Mouse (Mus musculus): ENCODE data around the gene Rbl1. TPM values are rescaled to one million over a fixed set of nuclear protein-coding genes. Genes with fewer than 3 reads are reported as not detected.

Gene Rbl1
- polyA plus RNA-seq, 1 experiment from 2014 or later, result 20.7 TPM

- Histone ChIP-seq H3K9ac (no peak overlapping the region), H3K27me3 (replicated peaks) (no peaks in the 10 kb centered on the region), H3K4me2 (no peak overlapping the region), H3K36me3 (peaks cover 13% of the 10 kb centered on the region), H3K4me3 (no peak overlapping the region), H3K4me1 (replicated peaks) (no peaks in the 10 kb centered on the region), H3K9me3 (replicated peaks) (no peaks in the 10 kb centered on the region), H3K27ac (ENCODE audit: poor library complexity, severe bottlenecking) (no peak overlapping the region)
- ATAC-seq (ENCODE audit: insufficient number of reproducible peaks, low FRiP score), result no peak
- WGBS, result 73% methylated on average over 4 of the region's 4 CpGs
These were observed 62.4 kb downstream of the Rbl1 start for GRCm38 (mm10) chr2:157141962-157142361.

DNA sequence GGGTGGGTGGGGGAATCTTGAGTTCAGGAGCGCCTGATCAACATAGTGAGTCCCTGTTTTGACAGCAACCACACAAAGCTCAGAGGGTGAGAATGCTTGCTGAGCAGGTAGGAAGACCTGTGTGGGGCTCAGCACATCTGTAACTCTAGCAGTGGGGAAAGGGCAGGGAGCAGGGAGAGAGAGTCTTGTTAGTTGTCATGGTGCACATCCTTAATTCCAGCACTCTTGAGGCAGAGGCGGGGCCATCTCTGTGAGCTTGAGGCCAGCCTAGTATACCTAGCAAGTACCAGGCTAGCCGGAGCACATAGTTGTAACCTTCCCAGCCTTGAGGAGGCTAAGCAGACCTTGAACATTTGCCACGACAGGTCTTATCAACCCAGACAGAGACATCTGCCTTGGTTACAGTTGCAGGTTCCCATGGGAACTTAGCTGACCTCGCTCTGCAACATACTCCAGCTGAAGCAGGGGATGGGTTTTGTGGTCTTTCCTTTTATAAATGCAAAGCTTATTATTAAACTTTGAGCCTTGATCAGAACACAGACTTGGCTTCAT, 65.0 kb downstream of the Rbl1 start:
- Histone ChIP-seq H3K4me1 (replicated peaks) (no peaks in the 10 kb centered on the region), H3K36me3 (peaks cover 5% of the 10 kb centered on the region; the same call in 1 of the 2 replicates), H3K9ac (no peak overlapping the region), H3K9me3 (replicated peaks) (no peaks in the 10 kb centered on the region), H3K4me2 (no peak overlapping the region), H3K27ac (ENCODE audit: poor library complexity, severe bottlenecking) (no peak overlapping the region), H3K27me3 (replicated peaks) (no peaks in the 10 kb centered on the region), H3K4me3 (no peak overlapping the region)
- ATAC-seq (ENCODE audit: insufficient number of reproducible peaks, low FRiP score), result no peak
- WGBS, result 74% methylated on average over 5 of the region's 5 CpGs

- H3K36me3 ChIP-seq, result peaks cover under 1% of the 10 kb centered on the region; the same call in 1 of the 2 replicates
- WGBS, result 74% methylated on average over 5 of the region's 5 CpGs
- no peak overlapping the region for H3K27ac ChIP-seq (ENCODE audit: poor library complexity, severe bottlenecking)
- H3K4me1 ChIP-seq (replicated peaks), result 0 out of 2 replicates have a peak, but pooled peaks cover under 1% of the 10 kb centered on the region
- H3K27me3 ChIP-seq (replicated peaks), result no peaks in the 10 kb centered on the region
- H3K9me3 ChIP-seq (replicated peaks), result no peaks in the 10 kb centered on the region
- no peak for ATAC-seq (ENCODE audit: insufficient number of reproducible peaks, low FRiP score)
- no peak overlapping the region for H3K9ac ChIP-seq
- H3K4me3 ChIP-seq, result no peak overlapping the region
- no peak overlapping the region for H3K4me2 ChIP-seq
These were observed 65.5 kb downstream of the Rbl1 start for GRCm38 (mm10) chr2:157138808-157139207.

- H3K27me3 ChIP-seq (replicated peaks), result no peaks in the 10 kb centered on the region
- no peak overlapping the region for H3K27ac ChIP-seq (ENCODE audit: poor library complexity, severe bottlenecking)
- WGBS, result 87% methylated on average over 9 of the region's 9 CpGs
- no peak overlapping the region for H3K4me2 ChIP-seq
- no peak overlapping the region for H3K4me3 ChIP-seq
- no peaks in the 10 kb centered on the region for H3K9me3 ChIP-seq (replicated peaks)
- no peak for ATAC-seq (ENCODE audit: insufficient number of reproducible peaks, low FRiP score)
- no peak overlapping the region for H3K9ac ChIP-seq
- peaks cover 6% of the 10 kb centered on the region; the same call in 1 of the 2 replicates for H3K4me1 ChIP-seq (replicated peaks)
- no peaks in the 10 kb centered on the region for H3K36me3 ChIP-seq
These were observed 66.2 kb downstream of the Rbl1 start for GRCm38 (mm10) chr2:157137959-157138731.

DNA sequence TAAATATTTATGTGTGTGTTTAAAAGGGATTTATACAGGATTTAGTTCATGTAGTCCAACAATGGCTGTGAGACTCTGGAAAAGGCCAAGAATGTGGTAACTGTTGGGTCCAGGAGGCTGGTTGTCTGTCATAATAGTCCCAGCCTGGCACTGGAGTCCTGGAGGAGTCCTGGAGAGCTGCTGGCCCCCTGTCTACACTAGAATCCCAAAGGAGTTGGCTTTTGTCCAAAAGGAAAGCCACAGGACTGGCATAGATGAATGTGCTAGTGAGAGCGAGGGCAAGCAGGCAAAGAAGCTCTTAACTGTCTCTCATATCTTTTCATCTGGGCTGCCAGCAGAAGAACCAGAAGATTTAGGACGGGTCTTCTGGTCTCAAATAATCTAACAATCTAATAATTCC, 67.7 kb downstream of the Rbl1 start:
- Histone ChIP-seq H3K4me2 (no peak overlapping the region), H3K4me3 (no peak overlapping the region), H3K4me1 (replicated peaks) (peaks cover 7% of the 10 kb centered on the region; the same call in 1 of the 2 replicates), H3K9ac (no peak overlapping the region), H3K27ac (ENCODE audit: poor library complexity, severe bottlenecking) (no peak overlapping the region), H3K27me3 (replicated peaks) (no peaks in the 10 kb centered on the region), H3K36me3 (no peaks in the 10 kb centered on the region), H3K9me3 (replicated peaks) (no peaks in the 10 kb centered on the region)
- WGBS, result 72% methylated on average over 2 of the region's 2 CpGs
- ATAC-seq (ENCODE audit: insufficient number of reproducible peaks, low FRiP score), result no peak

GRCm38 (mm10) chr2:157136176-157136575, 68.2 kb downstream of the Rbl1 start:
- Histone ChIP-seq H3K36me3 (no peaks in the 10 kb centered on the region), H3K4me2 (no peak overlapping the region), H3K9ac (no peak overlapping the region), H3K4me1 (replicated peaks) (peaks cover 7% of the 10 kb centered on the region; the same call in 1 of the 2 replicates), H3K9me3 (replicated peaks) (no peaks in the 10 kb centered on the region), H3K4me3 (no peak overlapping the region), H3K27me3 (replicated peaks) (no peaks in the 10 kb centered on the region), H3K27ac (ENCODE audit: poor library complexity, severe bottlenecking) (no peak overlapping the region)
- WGBS, result 86% methylated on average over 4 of the region's 4 CpGs
- no peak for ATAC-seq (ENCODE audit: insufficient number of reproducible peaks, low FRiP score)

- 85% methylated on average over 10 of the region's 10 CpGs for WGBS
- no peaks in the 10 kb centered on the region for H3K36me3 ChIP-seq
- peak overlapping the region; percentile 78; the same call in 1 of the 2 replicates for H3K9ac ChIP-seq
- H3K4me3 ChIP-seq, result peak overlapping the region; percentile 64
- no peaks in the 10 kb centered on the region for H3K27me3 ChIP-seq (replicated peaks)
- H3K27ac ChIP-seq (ENCODE audit: poor library complexity, severe bottlenecking), result peak overlapping the region; percentile 64
- ATAC-seq (ENCODE audit: insufficient number of reproducible peaks, low FRiP score), result no peak
- H3K9me3 ChIP-seq (replicated peaks), result no peaks in the 10 kb centered on the region
- H3K4me2 ChIP-seq, result peak overlapping the region; percentile 91
- H3K4me1 ChIP-seq (replicated peaks), result peaks cover 7% of the 10 kb centered on the region; the same call in 1 of the 2 replicates
These were observed 68.7 kb downstream of the Rbl1 start for GRCm38 (mm10) chr2:157135529-157136120.

GRCm38 (mm10) chr2:157135014-157135413, 69.3 kb downstream of the Rbl1 start, which contains the start of gene Samhd1:
Gene Samhd1 (minus strand): TSS chr2:157135265.
- Histone ChIP-seq H3K27ac (ENCODE audit: poor library complexity, severe bottlenecking) (peak within 1 kb of the TSS; percentile 64), H3K36me3 (no peaks in the 10 kb centered on the region), H3K4me1 (replicated peaks) (peaks cover 7% of the 10 kb centered on the region; the same call in 1 of the 2 replicates), H3K4me3 (peak within 1 kb of the TSS; percentile 64), H3K4me2 (peak within 1 kb of the TSS; percentile 91), H3K27me3 (replicated peaks) (no peaks in the 10 kb centered on the region), H3K9me3 (replicated peaks) (no peaks in the 10 kb centered on the region), H3K9ac (peak within 1 kb of the TSS; percentile 78)
- WGBS, result 0% methylated on average over 32 of the region's 32 CpGs
- ATAC-seq (ENCODE audit: insufficient number of reproducible peaks, low FRiP score), result peak; percentile 95

DNA sequence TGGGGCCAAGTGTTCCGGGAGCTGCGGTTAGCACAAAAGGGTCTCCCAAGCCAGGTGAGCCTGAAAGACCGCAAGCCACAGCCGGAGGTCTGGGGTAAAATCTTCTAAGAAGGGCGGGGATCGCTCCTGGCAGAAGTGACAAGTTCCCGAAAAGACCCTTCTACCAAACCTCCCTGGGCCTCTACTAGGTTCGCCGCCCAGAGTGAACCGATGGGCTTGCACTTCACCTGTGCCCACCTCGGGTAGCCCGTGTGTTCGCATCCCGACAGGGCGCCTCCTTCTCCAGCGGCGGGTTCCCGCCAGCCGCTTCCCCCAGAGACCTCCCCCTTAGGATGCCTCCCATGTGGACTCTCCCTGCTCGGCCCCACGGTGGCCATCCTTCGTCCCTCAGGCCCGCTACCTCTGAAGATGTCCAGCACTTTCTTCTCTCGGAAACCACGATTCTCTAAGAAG, 69.8 kb downstream of the Rbl1 start:
- ATAC-seq (ENCODE audit: insufficient number of reproducible peaks, low FRiP score), result peak; percentile 71
- WGBS, result under 1% methylated on average over 25 of the region's 25 CpGs
- H3K9me3 ChIP-seq (replicated peaks), result no peaks in the 10 kb centered on the region
- peak overlapping the region; percentile 64 for H3K4me3 ChIP-seq
- peak overlapping the region; percentile 78 for H3K9ac ChIP-seq
- H3K36me3 ChIP-seq, result no peaks in the 10 kb centered on the region
- H3K4me2 ChIP-seq, result peak overlapping the region; percentile 91
- H3K27ac ChIP-seq (ENCODE audit: poor library complexity, severe bottlenecking), result peak overlapping the region; percentile 64; the same call in 1 of the 2 replicates
- H3K4me1 ChIP-seq (replicated peaks), result peaks cover 7% of the 10 kb centered on the region; the same call in 1 of the 2 replicates
- H3K27me3 ChIP-seq (replicated peaks), result no peaks in the 10 kb centered on the region

DNA sequence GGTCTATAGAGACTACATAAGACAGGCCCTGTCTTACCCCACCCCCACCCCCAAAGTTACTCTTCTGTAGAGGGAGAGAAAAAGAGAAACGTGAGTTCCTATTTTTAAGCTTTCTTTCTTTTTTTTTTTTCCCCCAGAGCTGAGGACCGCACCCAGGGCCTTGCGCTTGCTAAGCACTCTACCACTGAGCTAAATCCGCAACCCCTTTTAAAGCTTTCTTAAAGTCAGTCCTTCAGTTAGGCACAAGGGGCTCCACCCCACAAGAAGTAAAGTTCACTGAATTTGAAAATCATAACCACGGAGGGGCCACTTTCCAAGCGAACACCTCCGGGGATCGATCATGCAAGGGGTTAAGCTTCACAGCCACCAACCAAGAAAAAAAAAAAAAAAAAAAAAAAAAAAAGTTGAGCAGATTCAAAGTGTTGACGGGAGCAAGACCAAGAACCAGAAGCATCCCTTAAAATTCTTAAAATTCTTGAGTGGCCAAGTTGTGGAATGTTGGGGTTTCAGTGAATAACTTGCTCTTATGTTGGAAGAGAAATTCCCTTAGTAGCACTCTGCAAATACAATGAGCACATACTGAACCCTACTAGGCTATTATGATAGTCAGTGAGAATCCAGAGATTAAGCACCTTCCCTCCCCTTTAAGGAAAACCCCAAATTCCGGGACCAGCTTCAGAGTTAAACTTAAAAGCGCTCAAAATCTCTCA, 70.4 kb downstream of the Rbl1 start:
- H3K27me3 ChIP-seq (replicated peaks), result no peaks in the 10 kb centered on the region
- peak overlapping the region; percentile 78 for H3K9ac ChIP-seq
- no peak overlapping the region for H3K27ac ChIP-seq (ENCODE audit: poor library complexity, severe bottlenecking)
- H3K4me2 ChIP-seq, result peak overlapping the region; percentile 91
- no peaks in the 10 kb centered on the region for H3K9me3 ChIP-seq (replicated peaks)
- H3K36me3 ChIP-seq, result no peaks in the 10 kb centered on the region
- no peak for ATAC-seq (ENCODE audit: insufficient number of reproducible peaks, low FRiP score)
- 16% methylated on average over 11 of the region's 11 CpGs for WGBS
- peaks cover 7% of the 10 kb centered on the region; the same call in 1 of the 2 replicates for H3K4me1 ChIP-seq (replicated peaks)
- H3K4me3 ChIP-seq, result peak overlapping the region; percentile 64
